Mouse (Mus musculus) limb, embryonic 11.5 days (tissue): ENCODE measurements around the gene Nbea. TPM values are rescaled to one million over a fixed set of nuclear protein-coding genes. Genes with fewer than 3 reads are reported as not detected.

Experiments used
- ATAC-seq: fragments of 200-750 bp; cut with Nextera tagmentation; 2 replicates; pipeline ENCODE4 v1.8.0; 2017; ENCODE audit warnings: low read depth; ENCODE audit not compliant: insufficient number of reproducible peaks, low FRiP score, low TSS enrichment
- DNase-seq: peaks from one replicate; pipeline ENCODE4 v3.0.0-alpha.2; 2015; ENCODE audit warnings: low spot score
- H3K27ac ChIP-seq: fragments of 300-500 bp; sonication (generic); replicated peaks from 2 replicates; pipeline ENCODE4 v1.5.1; 2014; ENCODE audit warnings: low read depth, mild to moderate bottlenecking, low read length
- H3K27me3 ChIP-seq: fragments of 300-500 bp; sonication (generic); 2 replicates; pipeline ENCODE4 v1.6.1; 2014; ENCODE audit warnings: mild to moderate bottlenecking, low read length, mixed read lengths; ENCODE audit not compliant: control insufficient read depth, insufficient read depth
- H3K36me3 ChIP-seq: fragments of 300-500 bp; sonication (generic); 2 replicates; pipeline ENCODE4 v1.6.1; 2014; ENCODE audit warnings: mild to moderate bottlenecking, low read length, moderate library complexity, mixed read lengths; ENCODE audit not compliant: control insufficient read depth, insufficient read depth
- H3K4me1 ChIP-seq: fragments of 300-500 bp; sonication (generic); 2 replicates; pipeline ENCODE4 v1.6.1; 2014; ENCODE audit warnings: low read length, mixed read lengths; ENCODE audit not compliant: control insufficient read depth, insufficient read depth
- H3K4me2 ChIP-seq: fragments of 300-500 bp; sonication (generic); 2 replicates; pipeline ENCODE4 v1.6.1; 2014; ENCODE audit warnings: low read depth, mild to moderate bottlenecking, moderate library complexity; ENCODE audit not compliant: severe bottlenecking
- H3K4me3 ChIP-seq: fragments of 300-500 bp; sonication (generic); 2 replicates; pipeline ENCODE4 v1.5.1; 2014; ENCODE audit warnings: low read depth, low read length
- H3K9ac ChIP-seq: fragments of 300-500 bp; sonication (generic); 2 replicates; pipeline ENCODE4 v1.6.1; 2014; ENCODE audit warnings: mild to moderate bottlenecking, low read length
- H3K9me3 ChIP-seq: fragments of 300-500 bp; sonication (generic); 2 replicates; pipeline ENCODE4 v1.6.1; 2016; ENCODE audit warnings: low read length; ENCODE audit not compliant: control insufficient read depth
- WGBS: fragments of 180-500 bp; shearing (Covaris S2); extraction: QIAGEN DNeasy Blood & Tissue Kit; methylation state at CpG from one replicate; pipeline ENCODE4 v1.1.7; 2014; 5-methylcytosine and 5-hydroxymethylcytosine counted together
- polyA plus RNA-seq: library from polyadenylated mRNA; unstranded; fragments of >200 nt; fragmentation: Nextera tagmentation; extraction: Ambion mirVana; gene quantifications from 2 replicates; pipeline ENCODE4 v1.2.1, GENCODE M21; 2014

Nbea gene
- polyA plus RNA-seq, 1 experiment from 2014 or later, result 22.2 TPM

- WGBS, result 15% methylated on average over 4 of the region's 4 CpGs
- H3K27me3 ChIP-seq, result no peaks in the 10 kb centered on the region
- ATAC-seq (no peak), DNase-seq (peak; percentile 9)
- H3K4me2 ChIP-seq, result peak overlapping the region; percentile 82; the same call in 1 of the 2 replicates
- no peak overlapping the region for H3K9ac ChIP-seq
- H3K27ac ChIP-seq, result peak overlapping the region; percentile 95; the same call in 1 of the 2 replicates
- H3K4me3 ChIP-seq, result peak overlapping the region; percentile 42; the same call in 1 of the 2 replicates
- H3K9me3 ChIP-seq, result no peaks in the 10 kb centered on the region
- peaks cover 7% of the 10 kb centered on the region; the same call in 1 of the 2 replicates for H3K4me1 ChIP-seq
- H3K36me3 ChIP-seq, result no peaks in the 10 kb centered on the region
Observed at GRCm38 (mm10) chr3:55788214-55788586, 395.3 kb downstream of the Nbea start.

DNA sequence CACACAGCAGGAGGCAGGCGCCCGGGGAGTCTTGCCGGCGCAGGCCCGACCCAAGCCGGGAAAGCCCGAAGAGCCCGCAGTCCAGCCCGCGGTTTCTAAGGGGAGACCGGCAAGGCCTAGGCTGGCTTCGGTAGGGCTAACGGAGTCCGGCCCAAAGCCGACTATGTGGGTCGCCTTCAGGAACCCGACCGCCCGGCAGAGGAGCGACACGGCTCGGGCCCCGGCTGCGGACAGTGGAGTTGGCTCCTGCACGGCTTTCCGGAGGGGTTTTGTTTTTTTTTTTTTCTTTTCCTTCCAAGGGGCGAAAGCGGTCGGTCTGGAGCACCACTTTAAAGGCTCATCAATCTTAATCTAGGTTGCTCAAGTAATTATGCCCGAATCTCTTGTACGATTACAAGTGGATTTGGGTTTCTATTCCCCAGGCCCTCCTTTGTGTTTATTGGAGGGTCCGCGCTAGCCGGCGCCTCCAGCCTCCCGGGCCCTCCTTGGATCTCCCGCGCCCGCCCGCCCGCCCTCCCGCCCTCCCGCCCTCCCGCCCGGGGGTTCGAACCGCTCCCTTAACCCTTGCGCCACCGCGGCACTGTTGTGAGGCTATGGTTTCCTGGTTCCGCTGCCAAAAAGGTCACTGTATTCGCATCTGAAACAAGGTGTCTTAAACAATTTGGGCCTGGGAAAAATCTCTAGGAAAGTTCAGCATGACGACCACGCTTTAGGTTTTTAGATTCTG is 395.9 kb downstream of the Nbea start:
- Histone ChIP-seq H3K27me3 (no peaks in the 10 kb centered on the region), H3K36me3 (no peaks in the 10 kb centered on the region), H3K9me3 (no peaks in the 10 kb centered on the region), H3K4me3 (peak overlapping the region; percentile 42), H3K27ac (peak overlapping the region; percentile 95), H3K9ac (peak overlapping the region; percentile 85), H3K4me2 (peak overlapping the region; percentile 82), H3K4me1 (peaks cover 7% of the 10 kb centered on the region; the same call in 1 of the 2 replicates)
- under 1% methylated on average over 53 of the region's 54 CpGs for WGBS
- ATAC-seq (peak; percentile 72), DNase-seq (peak; percentile 81)

DNA sequence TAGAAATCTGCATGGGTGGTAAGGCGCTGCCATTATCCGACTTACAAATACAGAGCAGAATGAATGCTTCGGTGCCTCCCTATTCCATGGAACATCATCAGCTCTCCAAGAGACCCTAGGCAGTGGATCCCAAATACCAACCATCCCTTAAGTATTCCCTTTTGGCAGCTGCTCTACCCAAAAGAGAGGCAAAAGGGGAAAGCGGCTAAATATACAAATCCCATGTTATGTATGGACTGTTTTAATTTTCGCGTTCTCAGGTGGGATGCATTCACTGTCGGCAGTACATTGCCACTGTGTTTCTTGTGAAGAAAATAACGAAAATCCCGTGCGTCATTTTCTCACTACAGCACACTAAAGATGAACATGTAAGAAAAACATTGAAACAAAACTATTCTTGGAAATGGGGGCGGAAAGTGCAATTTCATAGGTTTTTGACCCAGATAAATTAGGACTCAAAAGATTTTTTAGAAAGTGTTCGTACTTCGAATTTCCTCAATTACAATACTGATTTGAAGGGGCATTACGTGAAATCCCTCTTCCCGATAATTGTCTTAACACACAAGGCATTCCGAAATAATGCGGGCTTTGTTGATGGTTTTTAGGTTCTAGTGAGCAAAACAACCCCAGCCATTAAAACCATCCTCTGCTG is 396.5 kb downstream of the Nbea start:
- WGBS, result 3% methylated on average over 17 of the region's 17 CpGs
- no peaks in the 10 kb centered on the region for H3K36me3 ChIP-seq
- DNase-seq (peak; percentile 57), ATAC-seq (no peak)
- H3K4me1 ChIP-seq, result peaks cover 9% of the 10 kb centered on the region; the same call in 1 of the 2 replicates
- peak overlapping the region; percentile 42 for H3K4me3 ChIP-seq
- H3K4me2 ChIP-seq, result peak overlapping the region; percentile 82
- H3K27ac ChIP-seq, result peak overlapping the region; percentile 95
- H3K9me3 ChIP-seq, result no peaks in the 10 kb centered on the region
- no peaks in the 10 kb centered on the region for H3K27me3 ChIP-seq
- peak overlapping the region; percentile 85 for H3K9ac ChIP-seq

- Histone ChIP-seq H3K9ac (peak overlapping the region; percentile 85), H3K27me3 (no peaks in the 10 kb centered on the region)
Observed at GRCm38 (mm10) chr3:55785981-55786725, 397.3 kb downstream of the Nbea start.

DNA sequence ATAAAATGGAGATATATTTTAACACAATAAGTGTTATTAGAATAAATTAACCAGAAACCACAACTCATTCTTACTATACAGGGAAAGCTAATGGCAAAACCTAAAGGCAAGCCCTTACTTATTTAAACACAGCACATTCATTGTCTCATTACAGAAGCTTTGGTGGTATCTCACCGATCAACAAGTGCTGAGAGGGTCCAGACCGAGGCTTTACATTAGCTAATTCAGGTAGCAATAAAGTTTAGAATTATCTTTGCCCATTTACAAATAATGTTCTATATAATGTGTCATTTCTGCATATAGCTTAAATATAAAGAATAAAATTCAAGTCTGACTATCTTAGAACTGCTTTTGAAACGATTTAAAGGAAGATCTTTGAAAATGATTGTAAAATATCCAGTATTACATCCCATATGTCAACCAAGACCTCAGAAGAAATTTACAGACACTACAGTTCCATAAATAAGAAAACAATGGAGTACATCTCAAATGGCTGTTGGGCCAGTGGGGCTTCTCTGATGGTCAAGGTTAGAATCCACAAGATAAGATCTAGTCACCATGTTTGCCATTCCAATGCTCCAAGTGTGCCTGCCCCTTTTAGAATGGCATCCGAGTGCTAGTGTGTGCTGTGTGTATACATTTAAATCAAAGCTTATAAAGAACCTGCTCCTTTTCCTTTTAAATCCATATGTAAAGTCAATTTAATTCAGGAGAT is 398.1 kb downstream of the Nbea start:
- ATAC-seq (no peak), DNase-seq (peak; percentile 46)
- no peaks in the 10 kb centered on the region for H3K9me3 ChIP-seq
- H3K9ac ChIP-seq, result peak overlapping the region; percentile 85
- peak overlapping the region; percentile 82 for H3K4me2 ChIP-seq
- no peaks in the 10 kb centered on the region for H3K36me3 ChIP-seq
- peaks cover 17% of the 10 kb centered on the region for H3K4me1 ChIP-seq
- H3K4me3 ChIP-seq, result peak overlapping the region; percentile 42
- WGBS, result 30% methylated on average over 4 of the region's 4 CpGs
- 0 out of 2 replicates have a peak, but pooled peaks cover 4% of the 10 kb centered on the region for H3K27me3 ChIP-seq
- H3K27ac ChIP-seq, result peak overlapping the region; percentile 95

More at GRCm38 (mm10) chr3:55785981-55786725, 397.3 kb downstream of the Nbea start:
- Histone ChIP-seq H3K36me3 (no peaks in the 10 kb centered on the region), H3K9me3 (no peaks in the 10 kb centered on the region), H3K4me1 (peaks cover 13% of the 10 kb centered on the region; the same call in 1 of the 2 replicates), H3K4me2 (peak overlapping the region; percentile 82), H3K27ac (peak overlapping the region; percentile 95), H3K4me3 (peak overlapping the region; percentile 42)
- DNase-seq, result peak; percentile 52
- 4% methylated on average over 3 of the region's 3 CpGs for WGBS
- ATAC-seq, result no peak

DNA sequence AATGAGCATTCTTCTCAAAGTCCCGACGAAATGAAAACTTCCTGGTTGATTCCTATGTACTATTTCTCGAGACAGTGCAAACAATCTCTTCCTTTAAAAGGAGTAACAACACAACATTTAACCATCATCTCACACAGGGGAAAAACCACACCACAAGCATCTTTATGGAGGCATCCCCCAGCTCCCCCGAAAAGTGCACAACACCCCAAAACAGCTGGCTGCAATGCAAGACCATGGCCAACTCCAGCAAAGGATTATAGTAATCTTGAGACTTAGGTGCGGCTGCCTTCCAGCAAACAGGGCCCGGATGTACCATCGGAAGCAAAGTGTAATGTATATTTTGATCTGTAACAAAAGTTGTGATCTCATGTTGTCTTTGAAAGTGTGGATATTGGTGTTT is 399.4 kb downstream of the Nbea start:
- peak overlapping the region; percentile 73 for H3K4me2 ChIP-seq
- H3K36me3 ChIP-seq, result no peaks in the 10 kb centered on the region
- no peak for ATAC-seq
- peaks cover 17% of the 10 kb centered on the region for H3K4me1 ChIP-seq
- H3K27ac ChIP-seq, result peak overlapping the region; percentile 98
- H3K9me3 ChIP-seq, result no peaks in the 10 kb centered on the region
- WGBS, result 3% methylated on average over 7 of the region's 7 CpGs
- peak overlapping the region; percentile 54 for H3K4me3 ChIP-seq
- DNase-seq, result peak; percentile 64
- H3K9ac ChIP-seq, result peak overlapping the region; percentile 85
- H3K27me3 ChIP-seq, result peaks cover 4% of the 10 kb centered on the region; the same call in 1 of the 2 replicates

DNA sequence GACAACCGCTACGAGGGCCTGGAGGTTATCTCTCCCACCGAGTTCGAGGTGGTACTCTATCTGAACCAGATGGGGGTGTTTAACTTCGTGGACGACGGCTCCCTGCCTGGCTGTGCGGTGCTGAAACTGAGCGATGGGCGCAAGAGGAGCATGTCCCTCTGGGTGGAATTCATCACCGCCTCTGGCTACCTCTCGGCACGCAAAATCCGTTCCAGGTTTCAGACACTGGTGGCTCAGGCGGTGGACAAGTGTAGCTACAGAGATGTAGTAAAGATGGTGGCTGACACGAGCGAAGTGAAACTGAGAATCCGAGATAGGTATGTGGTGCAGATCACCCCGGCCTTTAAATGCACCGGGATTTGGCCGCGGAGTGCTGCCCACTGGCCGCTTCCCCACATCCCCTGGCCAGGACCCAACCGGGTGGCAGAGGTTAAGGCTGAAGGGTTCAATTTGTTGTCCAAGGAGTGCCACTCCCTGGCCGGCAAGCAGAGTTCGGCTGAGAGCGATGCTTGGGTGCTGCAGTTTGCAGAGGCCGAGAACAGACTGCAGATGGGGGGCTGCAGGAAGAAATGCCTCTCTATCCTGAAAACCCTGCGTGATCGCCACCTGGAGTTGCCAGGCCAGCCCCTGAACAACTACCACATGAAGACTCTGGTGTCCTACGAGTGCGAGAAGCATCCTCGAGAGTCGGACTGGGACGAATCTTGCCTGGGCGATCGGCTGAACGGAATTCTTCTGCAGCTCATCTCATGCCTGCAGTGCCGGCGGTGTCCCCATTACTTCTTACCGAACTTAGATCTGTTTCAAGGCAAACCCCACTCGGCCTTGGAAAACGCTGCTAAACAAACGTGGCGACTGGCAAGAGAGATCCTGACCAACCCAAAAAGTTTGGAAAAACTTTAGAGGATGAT is 400.1 kb downstream of the Nbea start:
- 0% methylated on average over 45 of the region's 45 CpGs for WGBS
- Histone ChIP-seq H3K4me1 (peaks cover 14% of the 10 kb centered on the region), H3K27me3 (peaks cover 4% of the 10 kb centered on the region; the same call in 1 of the 2 replicates), H3K9me3 (no peaks in the 10 kb centered on the region), H3K4me2 (peak overlapping the region; percentile 73), H3K27ac (peak overlapping the region; percentile 98), H3K9ac (peak overlapping the region; percentile 85), H3K4me3 (peak overlapping the region; percentile 54), H3K36me3 (no peaks in the 10 kb centered on the region)
- ATAC-seq, result no peak; the same call in 1 of the 2 replicates
- DNase-seq, result peak; percentile 75
